Mouse (Mus musculus) lung, postnatal 4 days (tissue): ENCODE results near the gene Snrk.
A peak's percentile ranks its signal among the peaks of the same experiment; 100 is the strongest.

ENCODE experiments used
- DNase-seq, 2 experiments: peaks; one replicate each; pipeline ENCODE4 v3.0.0; 2021

Snrk gene

DNA sequence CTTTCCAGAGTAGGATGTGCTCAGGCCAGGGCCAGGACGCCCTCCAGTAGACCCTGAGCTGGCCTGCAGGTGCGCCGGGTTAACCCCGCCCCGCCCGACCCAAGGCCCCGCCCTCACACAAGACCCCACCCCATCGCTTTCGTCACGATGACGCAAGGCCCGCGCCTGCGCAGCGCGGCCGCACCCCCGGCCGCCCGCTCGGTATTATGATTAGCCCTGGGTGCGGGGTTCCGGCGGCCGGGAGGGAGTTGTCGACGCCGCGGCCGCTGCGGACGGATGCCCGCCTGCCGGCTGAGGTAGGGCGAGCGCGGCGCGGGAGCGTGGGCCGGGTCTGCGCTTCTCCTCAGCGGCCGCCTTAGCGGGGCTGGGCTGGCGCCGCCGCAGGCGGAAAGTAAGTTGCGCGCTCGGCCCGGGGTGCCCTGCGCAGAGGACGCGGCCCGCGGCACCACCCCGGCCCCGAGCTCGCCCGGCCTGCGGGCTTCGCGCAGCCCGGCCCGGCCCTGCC, at the start of gene Snrk:
Gene Snrk, plus strand, starts transcription at position 155 of the 505 bp plus-strand sequence.
- DNase-seq = peak; percentile 91

DNA sequence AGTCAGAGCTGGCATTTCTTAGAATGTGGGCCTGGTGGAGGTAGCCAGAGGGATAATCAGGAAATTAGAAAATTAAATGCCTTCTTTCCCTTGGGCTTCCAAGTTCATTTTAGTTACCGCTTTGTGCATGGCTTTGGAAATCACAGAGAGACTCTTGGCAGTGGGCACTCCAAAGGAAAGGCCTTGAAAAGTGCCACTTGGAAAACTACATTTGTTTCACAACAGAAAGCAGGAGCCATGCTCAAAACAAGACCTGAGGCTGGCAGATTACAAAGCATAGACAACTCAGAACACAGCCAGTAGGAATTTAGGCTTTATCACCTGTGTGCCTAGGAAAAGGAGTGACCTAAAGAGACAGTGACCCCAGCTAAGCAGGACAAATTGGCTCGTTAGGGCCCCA, 49.4 kb upstream of the Snrk start:
- no peak for DNase-seq

- peak in 1 of 2 experiments; percentile 49 for DNase-seq
These were observed 47.4 kb upstream of the Snrk start for GRCm38 (mm10) chr9:122069560-122070174.

DNA sequence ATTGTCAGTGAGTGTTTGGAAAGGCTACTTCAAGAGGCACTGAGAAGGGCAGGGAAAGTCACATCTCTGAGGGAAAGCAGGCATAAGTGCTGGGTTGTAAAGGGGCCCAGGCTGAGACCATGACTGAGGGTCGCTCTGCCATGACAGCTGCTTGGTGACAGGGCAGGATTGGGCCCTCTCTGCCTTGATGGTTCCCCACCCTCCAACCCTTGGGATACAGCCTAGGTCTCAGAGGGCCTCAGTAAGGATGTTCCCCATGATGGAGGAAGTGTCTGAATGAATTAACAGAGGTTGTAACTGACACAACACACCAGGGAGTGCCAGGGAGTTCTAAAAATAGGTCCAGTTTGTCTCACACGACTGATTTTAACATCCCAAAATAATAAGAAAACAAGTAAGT, 43.1 kb upstream of the Snrk start:
- no peak for DNase-seq

DNA sequence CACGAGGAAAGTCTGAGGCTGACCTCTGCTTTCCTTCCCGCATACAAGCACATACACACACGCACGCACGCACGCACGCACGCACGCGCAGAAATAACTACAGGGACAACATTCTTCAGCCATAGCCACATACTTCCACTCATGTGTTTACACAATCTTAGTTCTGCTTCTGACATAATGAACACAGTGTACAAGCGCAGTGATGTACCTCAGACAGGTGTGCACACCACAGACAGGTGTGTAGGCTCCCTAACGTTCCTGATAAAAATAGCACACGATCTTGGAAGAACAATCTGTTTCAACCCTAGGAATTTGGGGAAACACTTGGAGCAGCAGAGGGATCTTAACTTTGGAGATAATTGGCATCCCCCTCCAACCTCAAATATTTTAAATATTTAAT, 42.5 kb upstream of the Snrk start:
- no peak for DNase-seq

DNA sequence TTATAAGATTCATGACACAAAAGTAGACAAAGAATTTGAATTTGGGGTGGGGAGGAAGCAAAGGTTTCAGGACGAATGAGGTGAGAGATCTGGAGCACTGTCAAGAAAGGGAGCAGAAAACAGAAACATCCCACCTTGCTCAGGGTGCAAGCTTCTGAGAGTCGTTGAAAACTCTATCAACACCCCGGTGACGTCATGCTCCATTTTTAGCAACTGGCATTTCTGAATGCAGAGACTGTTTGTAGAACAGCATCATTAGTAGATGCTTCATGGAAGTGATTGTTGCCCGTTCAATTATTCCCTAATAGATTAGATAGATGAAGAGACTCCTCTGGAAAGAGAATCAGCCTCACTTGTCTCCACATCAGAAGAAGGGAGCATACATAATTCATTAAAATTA, 38.6 kb upstream of the Snrk start:
- DNase-seq = no peak

GRCm38 (mm10) chr9:122083698-122084097, 33.4 kb upstream of the Snrk start:
- no peak for DNase-seq

DNA sequence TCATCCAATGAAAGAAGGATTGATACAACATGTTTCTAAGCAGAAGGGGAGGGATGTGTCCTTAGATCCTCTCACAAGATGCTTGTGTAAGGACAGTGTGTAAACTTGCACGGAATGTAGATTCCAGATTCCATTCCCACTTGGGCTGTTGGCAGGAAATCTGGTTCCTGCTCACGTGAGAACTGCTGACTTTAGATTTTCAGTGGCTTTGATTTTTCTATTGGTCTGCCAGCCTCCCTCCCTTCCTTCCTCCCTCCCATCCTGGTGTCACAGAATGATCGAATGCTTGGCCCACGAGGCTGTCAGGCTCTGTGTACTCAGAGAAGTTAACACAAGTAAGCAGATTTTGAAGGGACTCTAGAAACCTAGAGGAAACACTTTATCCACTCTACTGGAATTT, 32.9 kb upstream of the Snrk start:
- peak; percentile 79 to 87 for DNase-seq

GRCm38 (mm10) chr9:122084636-122085035, 32.4 kb upstream of the Snrk start:
- DNase-seq = no peak

DNA sequence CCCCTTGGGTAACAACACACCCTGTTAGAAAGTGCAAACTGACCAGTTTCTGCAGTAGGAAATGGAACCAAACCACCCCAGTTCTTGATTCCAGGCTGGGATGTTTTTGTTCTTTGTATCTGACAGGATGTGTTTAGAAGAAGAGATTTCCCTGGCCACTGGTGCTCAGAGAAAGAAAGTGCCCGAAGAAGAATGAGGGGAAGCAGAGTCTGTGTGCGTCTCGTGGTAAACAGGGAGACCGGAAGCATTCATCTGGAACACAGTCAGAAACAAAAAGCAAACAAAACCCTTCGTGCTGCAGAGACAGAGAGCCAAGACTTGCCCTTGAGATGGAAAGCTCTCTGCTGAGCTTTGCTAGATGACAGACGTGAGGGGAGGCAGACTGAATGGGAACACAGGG, 32.0 kb upstream of the Snrk start:
- peak; percentile 66 to 68 for DNase-seq

- no peak for DNase-seq
These were observed 31.4 kb upstream of the Snrk start for GRCm38 (mm10) chr9:122085550-122086205.

- no peak for DNase-seq
These were observed 30.0 kb upstream of the Snrk start for GRCm38 (mm10) chr9:122087086-122087485.

- DNase-seq = no peak
These were observed 25.9 kb upstream of the Snrk start for GRCm38 (mm10) chr9:122091171-122091570.

GRCm38 (mm10) chr9:122091782-122092228, 25.3 kb upstream of the Snrk start:
- DNase-seq = peak; percentile 70 to 82

GRCm38 (mm10) chr9:122094171-122094570, 22.9 kb upstream of the Snrk start:
- no peak for DNase-seq

GRCm38 (mm10) chr9:122096822-122097511, 20.1 kb upstream of the Snrk start:
- DNase-seq = no peak

GRCm38 (mm10) chr9:122097535-122097934, 19.5 kb upstream of the Snrk start:
- DNase-seq = no peak

GRCm38 (mm10) chr9:122100584-122101127, 16.4 kb upstream of the Snrk start:
- DNase-seq = no peak

DNA sequence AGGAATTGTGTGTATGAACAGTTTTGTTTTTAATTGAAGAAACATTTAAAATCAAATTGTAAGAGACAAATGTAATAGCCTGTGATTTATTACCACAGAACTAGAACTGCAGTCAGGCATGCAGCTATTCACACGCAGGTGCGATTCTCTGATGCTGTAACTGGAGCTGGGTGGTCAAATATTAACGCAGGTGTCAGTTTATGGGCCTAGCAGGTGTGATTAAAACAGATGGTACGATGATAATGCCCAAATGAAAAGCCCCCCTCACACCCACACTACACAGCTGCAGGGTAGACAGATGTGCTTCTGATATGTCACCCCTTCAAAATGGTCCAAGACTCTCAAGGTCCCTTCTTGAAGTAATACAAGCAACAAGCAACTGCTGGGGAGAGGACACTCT, 15.9 kb upstream of the Snrk start:
- no peak for DNase-seq

- DNase-seq = no peak
These were observed 13.3 kb upstream of the Snrk start for GRCm38 (mm10) chr9:122103550-122104284.

DNA sequence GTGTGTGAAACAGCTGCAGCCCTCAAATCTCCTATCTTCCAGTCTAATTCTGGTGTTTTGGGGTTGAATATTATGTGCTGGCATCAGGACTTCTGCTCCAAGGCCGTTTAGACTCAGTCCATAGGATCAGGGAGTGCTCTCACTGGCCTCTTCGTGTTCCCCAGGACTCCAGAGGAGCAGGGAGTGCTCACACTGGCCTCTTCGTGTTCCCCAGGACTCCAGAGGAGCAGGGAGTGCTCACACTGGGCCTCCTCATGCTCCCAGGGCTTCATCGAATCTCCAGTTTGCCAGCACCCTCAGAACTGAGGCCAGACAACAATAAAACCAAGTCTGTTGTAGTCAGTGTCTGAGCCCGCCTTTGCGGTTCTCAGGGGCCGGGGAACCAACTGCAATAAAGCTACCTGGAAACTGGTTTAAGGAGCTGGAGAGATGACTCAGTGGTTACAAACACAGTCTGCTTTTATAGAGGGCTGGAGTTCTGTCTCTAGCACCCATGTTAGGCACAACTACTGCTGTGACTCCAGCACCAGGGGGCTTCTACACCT, 12.7 kb upstream of the Snrk start:
- DNase-seq = no peak

DNA sequence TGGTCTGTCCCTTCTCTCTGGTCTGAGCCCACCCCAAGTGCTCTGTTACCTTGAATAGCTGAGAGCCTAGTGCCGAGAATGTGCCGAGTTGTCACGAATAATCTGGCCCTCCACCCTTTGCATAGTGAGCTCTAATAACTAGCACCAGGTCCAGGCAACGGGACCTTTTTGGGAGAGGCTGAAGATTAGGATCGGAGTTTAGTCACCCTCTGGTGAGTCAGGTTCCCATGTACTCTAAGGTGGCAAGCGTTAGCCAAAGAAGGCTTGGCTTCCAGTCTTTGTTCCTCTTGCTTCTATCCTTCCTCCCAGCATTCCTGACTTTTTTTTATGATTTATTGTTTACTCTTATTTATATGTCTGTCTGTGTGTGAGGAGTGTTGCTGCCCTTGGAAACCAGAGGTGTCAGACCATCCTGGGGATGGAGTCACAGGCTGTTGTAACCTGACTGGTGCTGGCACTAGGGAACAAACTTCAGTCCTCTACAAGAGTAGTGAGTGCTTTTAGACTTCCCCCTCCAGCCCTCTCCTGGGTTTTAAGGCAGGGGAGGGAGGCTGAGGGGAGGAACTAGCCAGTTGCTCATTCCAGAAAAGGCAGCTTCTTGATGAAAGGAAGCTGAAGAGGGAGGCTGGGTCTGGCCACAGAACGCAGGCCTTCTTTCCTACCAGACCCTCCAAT, 9.2 kb upstream of the Snrk start:
- DNase-seq = no peak
